Mouse (Mus musculus): ENCODE measurements at regions not wholly inside any gene's neighbourhood (a gene's known extent, or its start where the extent isn't known, plus 50 kb on each side); places are given as distances from the start of the nearest gene placed in this dataset.

GRCm38 (mm10) chr1:77220783-77221182, 294.1 kb downstream of the Epha4 start:
- no peak overlapping the region for H3K4me2 ChIP-seq
- 59% methylated on average over 6 of the region's 6 CpGs for WGBS
- H3K27ac ChIP-seq, result no peak overlapping the region
- no peak overlapping the region for H3K4me3 ChIP-seq
- no peaks in the 10 kb centered on the region for H3K36me3 ChIP-seq
- no peak for ATAC-seq (ENCODE audit: insufficient number of reproducible peaks, low FRiP score, low TSS enrichment, low read depth)
- H3K4me1 ChIP-seq, result peaks cover 12% of the 10 kb centered on the region
- no peaks in the 10 kb centered on the region for H3K27me3 ChIP-seq
- H3K9me3 ChIP-seq, result no peaks in the 10 kb centered on the region
- no peak overlapping the region for H3K9ac ChIP-seq

- H3K4me2 ChIP-seq, result no peak overlapping the region
- no peak overlapping the region for H3K4me3 ChIP-seq
- H3K36me3 ChIP-seq, result no peaks in the 10 kb centered on the region
- ATAC-seq (ENCODE audit: insufficient number of reproducible peaks, low FRiP score, low TSS enrichment, low read depth), result no peak
- no peaks in the 10 kb centered on the region for H3K27me3 ChIP-seq
- H3K9ac ChIP-seq, result no peak overlapping the region
- H3K27ac ChIP-seq, result no peak overlapping the region
- WGBS, result 89% methylated on average over 2 of the region's 2 CpGs
- peaks cover 14% of the 10 kb centered on the region for H3K4me1 ChIP-seq
- no peaks in the 10 kb centered on the region for H3K9me3 ChIP-seq
These were observed 293.0 kb downstream of the Epha4 start for GRCm38 (mm10) chr1:77221900-77222299.

- Histone ChIP-seq H3K4me3 (no peak overlapping the region), H3K4me2 (no peak overlapping the region), H3K9ac (no peak overlapping the region), H3K36me3 (no peaks in the 10 kb centered on the region), H3K9me3 (no peaks in the 10 kb centered on the region), H3K27me3 (no peaks in the 10 kb centered on the region), H3K27ac (no peak overlapping the region), H3K4me1 (peaks cover 6% of the 10 kb centered on the region; the same call in 1 of the 2 replicates)
- no peak for ATAC-seq (ENCODE audit: insufficient number of reproducible peaks, low FRiP score, low TSS enrichment, low read depth)
- WGBS, result 47% methylated on average over 4 of the region's 4 CpGs
These were observed 288.3 kb downstream of the Epha4 start for GRCm38 (mm10) chr1:77226546-77226945.

GRCm38 (mm10) chr1:77226991-77227515, 287.8 kb downstream of the Epha4 start:
- no peak overlapping the region for H3K4me2 ChIP-seq
- H3K9ac ChIP-seq, result no peak overlapping the region
- H3K27me3 ChIP-seq, result no peaks in the 10 kb centered on the region
- H3K36me3 ChIP-seq, result no peaks in the 10 kb centered on the region
- ATAC-seq (ENCODE audit: insufficient number of reproducible peaks, low FRiP score, low TSS enrichment, low read depth), result no peak
- H3K27ac ChIP-seq, result no peak overlapping the region
- peaks cover 6% of the 10 kb centered on the region; the same call in 1 of the 2 replicates for H3K4me1 ChIP-seq
- no peak overlapping the region for H3K4me3 ChIP-seq
- WGBS, result 18% methylated on average over 12 of the region's 12 CpGs
- no peaks in the 10 kb centered on the region for H3K9me3 ChIP-seq

- peaks cover 6% of the 10 kb centered on the region; the same call in 1 of the 2 replicates for H3K4me1 ChIP-seq
- no peaks in the 10 kb centered on the region for H3K9me3 ChIP-seq
- H3K36me3 ChIP-seq, result no peaks in the 10 kb centered on the region
- no peak overlapping the region for H3K9ac ChIP-seq
- WGBS, result 48% methylated on average over 6 of the region's 6 CpGs
- H3K4me2 ChIP-seq, result no peak overlapping the region
- ATAC-seq (ENCODE audit: insufficient number of reproducible peaks, low FRiP score, low TSS enrichment, low read depth), result no peak
- no peak overlapping the region for H3K27ac ChIP-seq
- H3K27me3 ChIP-seq, result no peaks in the 10 kb centered on the region
- no peak overlapping the region for H3K4me3 ChIP-seq
These were observed 287.1 kb downstream of the Epha4 start for GRCm38 (mm10) chr1:77227800-77228199.

GRCm38 (mm10) chr1:77229561-77229960, 285.3 kb downstream of the Epha4 start:
- Histone ChIP-seq H3K27me3 (no peaks in the 10 kb centered on the region), H3K9me3 (no peaks in the 10 kb centered on the region), H3K4me3 (no peak overlapping the region), H3K9ac (no peak overlapping the region), H3K4me1 (peaks cover 6% of the 10 kb centered on the region; the same call in 1 of the 2 replicates), H3K4me2 (no peak overlapping the region), H3K36me3 (no peaks in the 10 kb centered on the region), H3K27ac (no peak overlapping the region)
- 84% methylated on average over 4 of the region's 4 CpGs for WGBS
- ATAC-seq (ENCODE audit: insufficient number of reproducible peaks, low FRiP score, low TSS enrichment, low read depth), result no peak

- no peak for ATAC-seq (ENCODE audit: insufficient number of reproducible peaks, low FRiP score, low TSS enrichment, low read depth)
- Histone ChIP-seq H3K4me2 (no peak overlapping the region), H3K9me3 (no peaks in the 10 kb centered on the region), H3K36me3 (no peaks in the 10 kb centered on the region), H3K4me3 (no peak overlapping the region), H3K4me1 (no peaks in the 10 kb centered on the region), H3K27ac (no peak overlapping the region), H3K27me3 (no peaks in the 10 kb centered on the region), H3K9ac (no peak overlapping the region)
- WGBS, result 77% methylated on average over 4 of the region's 4 CpGs
These were observed 281.9 kb downstream of the Epha4 start for GRCm38 (mm10) chr1:77233010-77233409.

- Histone ChIP-seq H3K36me3 (no peaks in the 10 kb centered on the region), H3K9me3 (no peaks in the 10 kb centered on the region), H3K4me2 (no peak overlapping the region), H3K4me3 (no peak overlapping the region), H3K9ac (no peak overlapping the region), H3K27ac (no peak overlapping the region), H3K27me3 (no peaks in the 10 kb centered on the region), H3K4me1 (no peaks in the 10 kb centered on the region)
- ATAC-seq (ENCODE audit: insufficient number of reproducible peaks, low FRiP score, low TSS enrichment, low read depth), result no peak
- WGBS, result 34% methylated on average over 2 of the region's 2 CpGs
These were observed 270.2 kb downstream of the Epha4 start for GRCm38 (mm10) chr1:77244642-77245041.

GRCm38 (mm10) chr1:77246047-77246446, 268.8 kb downstream of the Epha4 start:
- H3K27me3 ChIP-seq, result no peaks in the 10 kb centered on the region
- H3K9me3 ChIP-seq, result no peaks in the 10 kb centered on the region
- ATAC-seq (ENCODE audit: insufficient number of reproducible peaks, low FRiP score, low TSS enrichment, low read depth), result no peak
- no peaks in the 10 kb centered on the region for H3K4me1 ChIP-seq
- H3K27ac ChIP-seq, result no peak overlapping the region
- H3K4me2 ChIP-seq, result no peak overlapping the region
- no peak overlapping the region for H3K4me3 ChIP-seq
- 73% methylated on average over 3 of the region's 3 CpGs for WGBS
- H3K9ac ChIP-seq, result no peak overlapping the region
- H3K36me3 ChIP-seq, result no peaks in the 10 kb centered on the region

GRCm38 (mm10) chr1:77254276-77254675, 260.6 kb downstream of the Epha4 start:
- ATAC-seq (ENCODE audit: insufficient number of reproducible peaks, low FRiP score, low TSS enrichment, low read depth), result no peak
- Histone ChIP-seq H3K4me2 (no peak overlapping the region), H3K4me1 (peaks cover 19% of the 10 kb centered on the region; the same call in 1 of the 2 replicates), H3K9me3 (no peaks in the 10 kb centered on the region), H3K27me3 (no peaks in the 10 kb centered on the region), H3K27ac (no peak overlapping the region), H3K36me3 (no peaks in the 10 kb centered on the region), H3K4me3 (no peak overlapping the region), H3K9ac (no peak overlapping the region)
- 53% methylated on average over 6 of the region's 6 CpGs for WGBS

- H3K36me3 ChIP-seq, result no peaks in the 10 kb centered on the region
- 34% methylated on average over 14 of the region's 14 CpGs for WGBS
- no peak for ATAC-seq (ENCODE audit: insufficient number of reproducible peaks, low FRiP score, low TSS enrichment, low read depth)
- H3K27me3 ChIP-seq, result no peaks in the 10 kb centered on the region
- H3K4me1 ChIP-seq, result peaks cover 23% of the 10 kb centered on the region; the same call in 1 of the 2 replicates
- H3K4me2 ChIP-seq, result no peak overlapping the region
- H3K27ac ChIP-seq, result no peak overlapping the region
- H3K9me3 ChIP-seq, result no peaks in the 10 kb centered on the region
- H3K9ac ChIP-seq, result no peak overlapping the region
- no peak overlapping the region for H3K4me3 ChIP-seq
These were observed 258.6 kb downstream of the Epha4 start for GRCm38 (mm10) chr1:77256115-77256842.

- no peak overlapping the region for H3K4me2 ChIP-seq
- ATAC-seq (ENCODE audit: insufficient number of reproducible peaks, low FRiP score, low TSS enrichment, low read depth), result no peak
These were observed 256.1 kb downstream of the Epha4 start for GRCm38 (mm10) chr1:77258730-77259310.

More at GRCm38 (mm10) chr1:77258730-77259310, 256.1 kb downstream of the Epha4 start:
- peaks cover 23% of the 10 kb centered on the region; the same call in 1 of the 2 replicates for H3K4me1 ChIP-seq
- H3K36me3 ChIP-seq, result no peaks in the 10 kb centered on the region
- H3K27ac ChIP-seq, result no peak overlapping the region
- H3K27me3 ChIP-seq, result no peaks in the 10 kb centered on the region
- H3K4me3 ChIP-seq, result no peak overlapping the region
- H3K9me3 ChIP-seq, result no peaks in the 10 kb centered on the region
- no peak overlapping the region for H3K9ac ChIP-seq
- 38% methylated on average over 7 of the region's 7 CpGs for WGBS

Data from limb, embryonic 15.5 days (tissue).